Mouse (Mus musculus) c-Kit-negative CD71-positive TER-119-positive erythroid progenitor cells, embryonic 14.5 days (primary cell): ENCODE measurements around the gene Ric8a.
A peak's percentile ranks its signal among the peaks of the same experiment; 100 is the strongest.
"Not testable (repeated sequence)": the region's sequence is repeated elsewhere in the genome, so short reads cannot be mapped to it uniquely, and the experiment has no call there.

Source experiments
- DNase-seq: peaks from one replicate; pipeline ENCODE4 v3.0.0-alpha.2; 2013; ENCODE audit warnings: low read depth, low spot score

Ric8a gene

GRCm38 (mm10) chr7:140890636-140891035, 33.9 kb downstream of the Ric8a start:
- DNase-seq = not testable (repeated sequence)

- DNase-seq = no peak
Observed at GRCm38 (mm10) chr7:140894031-140894430, 37.3 kb downstream of the Ric8a start.

- DNase-seq = no peak
Observed at GRCm38 (mm10) chr7:140894611-140895010, 37.9 kb downstream of the Ric8a start.

GRCm38 (mm10) chr7:140897863-140898262, 41.1 kb downstream of the Ric8a start:
- no peak for DNase-seq

GRCm38 (mm10) chr7:140899121-140899520, 42.4 kb downstream of the Ric8a start:
- DNase-seq = no peak

- no peak for DNase-seq
Observed at GRCm38 (mm10) chr7:140900220-140900619, 43.5 kb downstream of the Ric8a start, which contains the start of gene Cox8b. Gene Cox8b, minus strand, starts transcription at chr7:140900446.

- no peak for DNase-seq
Observed at GRCm38 (mm10) chr7:140902036-140902875, 45.5 kb downstream of the Ric8a start.

- peak; percentile 50 for DNase-seq
Observed at GRCm38 (mm10) chr7:140903212-140903611, 46.5 kb downstream of the Ric8a start.

- no peak for DNase-seq
Observed at GRCm38 (mm10) chr7:140905642-140906081, 48.9 kb downstream of the Ric8a start.

- no peak for DNase-seq
Observed at GRCm38 (mm10) chr7:140907131-140907530, 50.4 kb downstream of the Ric8a start.

GRCm38 (mm10) chr7:140907697-140908096, 50.9 kb downstream of the Ric8a start:
- DNase-seq = no peak

- no peak for DNase-seq
Observed at GRCm38 (mm10) chr7:140908181-140908580, 51.4 kb downstream of the Ric8a start.

GRCm38 (mm10) chr7:140908634-140909107, 51.9 kb downstream of the Ric8a start:
- peak; percentile 8 for DNase-seq

- no peak for DNase-seq
Observed at GRCm38 (mm10) chr7:140912293-140912692, 55.5 kb downstream of the Ric8a start.

- no peak for DNase-seq
Observed at GRCm38 (mm10) chr7:140912846-140913482, 56.2 kb downstream of the Ric8a start.
